Mouse (Mus musculus) MEL (cell line): ENCODE results near the gene Arhgap45.
"Not testable (repeated sequence)": the region's sequence is repeated elsewhere in the genome, so short reads cannot be mapped to it uniquely, and the experiment has no call there.

Experiments
- CHD2 ChIP-seq: IDR thresholded peaks from 2 replicates; pipeline ENCODE4 v1.6.1; 2011; ENCODE audit warnings: low read length, improper control_type of control experiment
- CTCF ChIP-seq, 3 experiments: IDR thresholded peaks in 2 of 3; conservative IDR thresholded peaks in 1 of 3; 2 replicates each; pipeline ENCODE4 v1.5.1; 2011 to 2012; ENCODE audit warnings: low read length in 3 of 3, low read depth in 2 of 3, mild to moderate bottlenecking in 2 of 3, improper control_type of control experiment in 1 of 3, inconsistent platforms in 1 of 3, mixed read lengths in 1 of 3, moderate library complexity in 1 of 3; ENCODE audit not compliant: control insufficient read depth in 1 of 3, insufficient read depth in 1 of 3, poor library complexity in 1 of 3, severe bottlenecking in 1 of 3
- E2F4 ChIP-seq: IDR thresholded peaks from 2 replicates; pipeline ENCODE4 v1.6.1; 2011; ENCODE audit warnings: low read depth, low read length, improper control_type of control experiment, borderline replicate concordance
- GATA1 ChIP-seq: IDR thresholded peaks from 2 replicates; pipeline ENCODE4 v1.6.1; 2011; ENCODE audit warnings: low read depth, low read length, improper control_type of control experiment
- HCFC1 ChIP-seq: IDR thresholded peaks from 2 replicates; pipeline ENCODE4 v1.6.1; 2012; ENCODE audit warnings: low read depth, mild to moderate bottlenecking, inconsistent platforms, low read length, improper control_type of control experiment, moderate library complexity
- JUND ChIP-seq: IDR thresholded peaks from 2 replicates; pipeline ENCODE4 v1.6.1; 2011; ENCODE audit warnings: low read depth, mild to moderate bottlenecking, improper control_type of control experiment, low read length
- KAT2A ChIP-seq: conservative IDR thresholded peaks from 2 replicates; pipeline ENCODE4 v1.6.1; 2012; ENCODE audit warnings: low read depth, low read length, improper control_type of control experiment, inconsistent platforms
- MXI1 ChIP-seq: IDR thresholded peaks from 2 replicates; pipeline ENCODE4 v1.6.1; 2011; ENCODE audit warnings: mild to moderate bottlenecking, low read depth, low read length, improper control_type of control experiment
- POLR2A ChIP-seq, 2 experiments: IDR thresholded peaks; 2 replicates each; pipeline ENCODE4 v1.6.1; 2011 to 2012; ENCODE audit warnings: low read length in 2 of 2, mild to moderate bottlenecking in 2 of 2, control low read depth in 1 of 2, improper control_type of control experiment in 1 of 2, low read depth in 1 of 2, moderate library complexity in 1 of 2; ENCODE audit not compliant: control insufficient read depth in 1 of 2, insufficient read depth in 1 of 2, poor library complexity in 1 of 2
- RAD21 ChIP-seq: IDR thresholded peaks from 2 replicates; pipeline ENCODE4 v1.6.1; 2011; ENCODE audit warnings: mild to moderate bottlenecking, low read depth, low read length, improper control_type of control experiment
- SMC3 ChIP-seq: IDR thresholded peaks from 2 replicates; pipeline ENCODE4 v1.6.1; 2011; ENCODE audit warnings: low read depth, low read length, improper control_type of control experiment
- USF1 ChIP-seq: IDR thresholded peaks from 2 replicates; pipeline ENCODE4 v1.6.1; 2014; ENCODE audit warnings: low read depth, mild to moderate bottlenecking, inconsistent platforms, low read length, improper control_type of control experiment, moderate library complexity
- USF2 ChIP-seq, 2 experiments: IDR thresholded peaks; 2 replicates each; pipeline ENCODE4 v1.6.1; 2011 to 2012; ENCODE audit warnings: improper control_type of control experiment in 2 of 2, low read length in 2 of 2, borderline replicate concordance in 1 of 2, inconsistent platforms in 1 of 2, low read depth in 1 of 2, mild to moderate bottlenecking in 1 of 2; ENCODE audit not compliant: insufficient read depth in 1 of 2

DNA sequence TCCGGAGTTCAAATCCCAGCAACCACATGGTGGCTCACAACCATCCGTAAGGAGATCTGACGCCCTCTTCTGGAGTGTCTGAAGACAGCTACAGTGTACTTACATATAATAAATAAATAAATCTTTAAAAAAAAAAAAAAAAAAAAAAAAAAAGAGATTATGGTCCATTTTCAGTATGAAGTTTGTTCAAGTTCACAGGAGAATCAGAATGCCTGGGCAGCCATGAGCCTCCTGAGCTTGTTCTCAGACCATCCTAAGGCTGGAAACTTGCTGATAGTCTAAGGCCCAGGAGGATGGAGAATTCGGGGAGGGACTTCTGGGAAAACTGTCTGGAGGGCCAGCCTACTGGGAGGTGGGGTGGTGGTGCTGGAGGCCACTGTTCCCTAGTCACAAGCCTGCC is 28.9 kb downstream of the Arhgap45 start:
- not testable (repeated sequence) for TF ChIP-seq GATA1; USF1; CTCF (IDR thresholded peaks at IDR 0.05 in 2 of 3, conservative IDR thresholded peaks at IDR 0.05 in 1 of 3; ENCODE audit: control insufficient read depth in 1 of 3, insufficient read depth in 1 of 3, low read depth in 2 of 3, low read length in 3 of 3, poor library complexity in 1 of 3, severe bottlenecking in 1 of 3); CHD2; POLR2A (IDR thresholded peaks at IDR 0.05; ENCODE audit: control insufficient read depth in 1 of 2, insufficient read depth in 1 of 2, low read depth in 1 of 2, low read length in 2 of 2, poor library complexity in 1 of 2); MXI1; E2F4; JUND; RAD21; HCFC1; SMC3; KAT2A; USF2 (IDR thresholded peaks at IDR 0.05; ENCODE audit: borderline replicate concordance in 1 of 2, insufficient read depth in 1 of 2, low read depth in 1 of 2, low read length in 2 of 2)
